Mouse (Mus musculus) intestine, embryonic 16.5 days (tissue): ENCODE measurements around the gene Ikzf4. TPM values are rescaled to one million over a fixed set of nuclear protein-coding genes. Genes with fewer than 3 reads are reported as not detected.

Experiments used
- ATAC-seq: fragments of 200-750 bp; cut with Nextera tagmentation; 2 replicates; pipeline ENCODE4 v1.8.0; 2017; ENCODE audit warnings: moderate TSS enrichment, moderate library complexity
- H3K27ac ChIP-seq: fragments of 300-500 bp; sonication (generic); 2 replicates; pipeline ENCODE4 v1.5.1; 2014; ENCODE audit warnings: mild to moderate bottlenecking, low read length
- H3K27me3 ChIP-seq: fragments of 300-500 bp; sonication (generic); replicated peaks from 2 replicates; pipeline ENCODE4 v1.6.1; 2014; ENCODE audit warnings: low read length, control low read depth, mixed read lengths; ENCODE audit not compliant: control insufficient read depth, insufficient read depth
- H3K36me3 ChIP-seq: fragments of 300-500 bp; sonication (generic); 2 replicates; pipeline ENCODE4 v1.6.1; 2014; ENCODE audit warnings: low read length, control low read depth; ENCODE audit not compliant: control insufficient read depth, insufficient read depth
- H3K4me1 ChIP-seq: fragments of 300-500 bp; sonication (generic); 2 replicates; pipeline ENCODE4 v1.6.1; 2014; ENCODE audit warnings: low read length, control low read depth, mixed read lengths; ENCODE audit not compliant: control insufficient read depth, insufficient read depth
- H3K4me2 ChIP-seq: fragments of 300-500 bp; sonication (generic); 2 replicates; pipeline ENCODE4 v1.6.1; 2014; ENCODE audit warnings: low read depth, low read length, control low read depth
- H3K4me3 ChIP-seq: fragments of 300-500 bp; sonication (generic); 2 replicates; pipeline ENCODE4 v1.5.1; 2014; ENCODE audit warnings: mild to moderate bottlenecking, low read length
- H3K9ac ChIP-seq: fragments of 300-500 bp; sonication (generic); 2 replicates; pipeline ENCODE4 v1.6.1; 2014; ENCODE audit warnings: low read depth, low read length
- H3K9me3 ChIP-seq: fragments of 300-500 bp; sonication (generic); 2 replicates; pipeline ENCODE4 v1.6.1; 2016; ENCODE audit warnings: low read length, control low read depth; ENCODE audit not compliant: control insufficient read depth
- WGBS: fragments of 180-500 bp; shearing (Covaris S2); extraction: QIAGEN DNeasy Blood & Tissue Kit; methylation state at CpG from one replicate; pipeline ENCODE4 v1.1.7; 2014; 5-methylcytosine and 5-hydroxymethylcytosine counted together
- polyA plus RNA-seq: library from polyadenylated mRNA; unstranded; fragments of >200 nt; fragmentation: Nextera tagmentation; extraction: Ambion mirVana; gene quantifications from 2 replicates; pipeline ENCODE4 v1.2.1, GENCODE M21; 2015

Ikzf4 gene
- polyA plus RNA-seq, 1 experiment from 2014 or later: 1.6 TPM

GRCm38 (mm10) chr10:128598476-128598875 is 47.3 kb downstream of the Ikzf4 start:
- no peaks in the 10 kb centered on the region for H3K4me1 ChIP-seq
- no peak overlapping the region for H3K27ac ChIP-seq
- whole genome bisulfite sequencing: 23% methylated on average over 2 of the region's 2 CpGs
- no peak for ATAC-seq
- no peak overlapping the region for H3K9ac ChIP-seq
- no peak overlapping the region for H3K4me2 ChIP-seq
- H3K9me3 ChIP-seq: no peaks in the 10 kb centered on the region
- H3K27me3 ChIP-seq: no peaks in the 10 kb centered on the region
- H3K36me3 ChIP-seq: no peaks in the 10 kb centered on the region
- H3K4me3 ChIP-seq: no peak overlapping the region

GRCm38 (mm10) chr10:128592797-128593196 is 53.0 kb downstream of the Ikzf4 start:
- Histone ChIP-seq H3K27me3 (peaks cover 4% of the 10 kb centered on the region; the same call in 1 of the 2 replicates), H3K9me3 (no peaks in the 10 kb centered on the region), H3K27ac (no peak overlapping the region), H3K36me3 (no peaks in the 10 kb centered on the region), H3K4me2 (no peak overlapping the region), H3K4me3 (no peak overlapping the region), H3K9ac (no peak overlapping the region), H3K4me1 (no peaks in the 10 kb centered on the region)
- no peak for ATAC-seq
- 79% methylated on average over 5 of the region's 5 CpGs for WGBS

- WGBS: 84% methylated on average over 6 of the region's 6 CpGs
- no peak for ATAC-seq
- Histone ChIP-seq H3K36me3 (no peaks in the 10 kb centered on the region), H3K27ac (no peak overlapping the region), H3K4me3 (no peak overlapping the region), H3K9me3 (no peaks in the 10 kb centered on the region), H3K4me2 (no peak overlapping the region), H3K27me3 (peaks cover 4% of the 10 kb centered on the region; the same call in 1 of the 2 replicates), H3K9ac (no peak overlapping the region), H3K4me1 (peaks cover 7% of the 10 kb centered on the region; the same call in 1 of the 2 replicates)
Observed at GRCm38 (mm10) chr10:128591436-128591835, 54.4 kb downstream of the Ikzf4 start.

- no peaks in the 10 kb centered on the region for H3K36me3 ChIP-seq
- peak overlapping the region; percentile 96 for H3K27ac ChIP-seq
- peak overlapping the region; percentile 66 for H3K4me3 ChIP-seq
- H3K4me1 ChIP-seq: peaks cover 8% of the 10 kb centered on the region; the same call in 1 of the 2 replicates
- peak overlapping the region; percentile 84 for H3K9ac ChIP-seq
- peaks cover 4% of the 10 kb centered on the region; the same call in 1 of the 2 replicates for H3K27me3 ChIP-seq
- H3K9me3 ChIP-seq: no peaks in the 10 kb centered on the region
- peak overlapping the region; percentile 91 for H3K4me2 ChIP-seq
- ATAC-seq: peak; percentile 0; the same call in 1 of the 2 replicates
- WGBS: under 1% methylated on average over 43 of the region's 43 CpGs
Observed at GRCm38 (mm10) chr10:128590193-128590690, 55.5 kb downstream of the Ikzf4 start.

- Histone ChIP-seq H3K27me3 (peaks cover 4% of the 10 kb centered on the region; the same call in 1 of the 2 replicates), H3K27ac (peak within 1 kb of the TSS; percentile 96), H3K36me3 (no peaks in the 10 kb centered on the region), H3K4me1 (peaks cover 12% of the 10 kb centered on the region), H3K9me3 (no peaks in the 10 kb centered on the region), H3K9ac (peak within 1 kb of the TSS; percentile 84), H3K4me3 (peak within 1 kb of the TSS; percentile 66), H3K4me2 (peak within 1 kb of the TSS; percentile 91)
- WGBS: under 1% methylated on average over 43 of the region's 43 CpGs
- ATAC-seq: peak; percentile 64
Observed at GRCm38 (mm10) chr10:128589464-128590192, 56.2 kb downstream of the Ikzf4 start, which contains the start of gene Erbb3. TSS of gene Erbb3 (minus strand) at chr10:128589652.

- Histone ChIP-seq H3K4me1 (peaks cover 16% of the 10 kb centered on the region), H3K9ac (peak overlapping the region; percentile 84), H3K4me3 (peak overlapping the region; percentile 66), H3K36me3 (no peaks in the 10 kb centered on the region), H3K4me2 (peak overlapping the region; percentile 91), H3K9me3 (no peaks in the 10 kb centered on the region), H3K27ac (peak overlapping the region; percentile 96), H3K27me3 (peaks cover 4% of the 10 kb centered on the region; the same call in 1 of the 2 replicates)
- peak; percentile 34 for ATAC-seq
- 2% methylated on average over 23 of the region's 23 CpGs for WGBS
Observed at GRCm38 (mm10) chr10:128588775-128589463, 56.9 kb downstream of the Ikzf4 start.

GRCm38 (mm10) chr10:128588136-128588535 is 57.7 kb downstream of the Ikzf4 start:
- Histone ChIP-seq H3K9ac (peak overlapping the region; percentile 84), H3K4me3 (peak overlapping the region; percentile 66), H3K36me3 (no peaks in the 10 kb centered on the region), H3K9me3 (no peaks in the 10 kb centered on the region), H3K4me2 (peak overlapping the region; percentile 57), H3K27ac (peak overlapping the region; percentile 96), H3K27me3 (peaks cover 4% of the 10 kb centered on the region; the same call in 1 of the 2 replicates), H3K4me1 (peaks cover 24% of the 10 kb centered on the region)
- ATAC-seq: peak; percentile 14
- 26% methylated on average over 1 of the region's 1 CpGs for WGBS

GRCm38 (mm10) chr10:128587697-128588096 is 58.1 kb downstream of the Ikzf4 start:
- peaks cover 4% of the 10 kb centered on the region; the same call in 1 of the 2 replicates for H3K27me3 ChIP-seq
- H3K9ac ChIP-seq: peak overlapping the region; percentile 84
- H3K4me2 ChIP-seq: peak overlapping the region; percentile 57
- H3K9me3 ChIP-seq: no peaks in the 10 kb centered on the region
- H3K27ac ChIP-seq: peak overlapping the region; percentile 96
- H3K4me1 ChIP-seq: peaks cover 25% of the 10 kb centered on the region
- ATAC-seq: peak; percentile 81
- peaks cover 2% of the 10 kb centered on the region; the same call in 1 of the 2 replicates for H3K36me3 ChIP-seq
- WGBS: 38% methylated on average over 8 of the region's 8 CpGs
- H3K4me3 ChIP-seq: peak overlapping the region; percentile 66

GRCm38 (mm10) chr10:128587120-128587519 is 58.7 kb downstream of the Ikzf4 start:
- Histone ChIP-seq H3K9me3 (no peaks in the 10 kb centered on the region), H3K36me3 (peaks cover 2% of the 10 kb centered on the region; the same call in 1 of the 2 replicates), H3K4me1 (peaks cover 25% of the 10 kb centered on the region), H3K9ac (peak overlapping the region; percentile 65), H3K4me3 (peak overlapping the region; percentile 66), H3K4me2 (peak overlapping the region; percentile 57), H3K27me3 (peaks cover 4% of the 10 kb centered on the region; the same call in 1 of the 2 replicates), H3K27ac (peak overlapping the region; percentile 96)
- peak; percentile 24 for ATAC-seq
- 26% methylated on average over 4 of the region's 4 CpGs for WGBS
